Mouse (Mus musculus): Measurements from ENCODE around the gene Pcolce. TPM values are rescaled to one million over a fixed set of nuclear protein-coding genes. Genes with fewer than 3 reads are reported as not detected.

Pcolce gene
- polyA plus RNA-seq, 1 experiment = not detected

GRCm38 (mm10) chr5:137647827-137648601, 34.4 kb upstream of the Pcolce start:
- Histone ChIP-seq H3K4me1 (ENCODE audit: control insufficient read depth, insufficient read depth, low read length) (peaks cover 5% of the 10 kb centered on the region), H3K4me3 (ENCODE audit: insufficient read depth, low read depth, low read length) (no peak overlapping the region), H3K27ac (ENCODE audit: insufficient read depth, low read depth, low read length) (no peak overlapping the region)
- 82% methylated on average over 9 of the region's 9 CpGs for WGBS
- TF ChIP-seq POLR2A (IDR thresholded peaks at IDR 0.05; ENCODE audit: insufficient read depth, low read depth, low read length) (no peak), CTCF (IDR thresholded peaks at IDR 0.05; ENCODE audit: insufficient read depth, low read depth, low read length) (no peak)

- TF ChIP-seq CTCF (IDR thresholded peaks at IDR 0.05; ENCODE audit: insufficient read depth, low read depth, low read length) (no peak), POLR2A (IDR thresholded peaks at IDR 0.05; ENCODE audit: insufficient read depth, low read depth, low read length) (no peak)
- Histone ChIP-seq H3K4me1 (ENCODE audit: control insufficient read depth, insufficient read depth, low read length) (peaks cover 5% of the 10 kb centered on the region), H3K4me3 (ENCODE audit: insufficient read depth, low read depth, low read length) (peak within 1 kb of the TSS; percentile 1; the same call in 1 of the 2 replicates), H3K27ac (ENCODE audit: insufficient read depth, low read depth, low read length) (no peak within 1 kb of the TSS)
- WGBS = 35% methylated on average over 11 of the region's 11 CpGs
These were observed 32.1 kb upstream of the Pcolce start, which contains the start of gene Irs3 for GRCm38 (mm10) chr5:137645652-137646091. Irs3 (minus strand) TSS chr5:137645714.

GRCm38 (mm10) chr5:137645091-137645651, 31.6 kb upstream of the Pcolce start:
- peaks cover 5% of the 10 kb centered on the region for H3K4me1 ChIP-seq (ENCODE audit: control insufficient read depth, insufficient read depth, low read length)
- H3K27ac ChIP-seq (ENCODE audit: insufficient read depth, low read depth, low read length) = no peak overlapping the region
- H3K4me3 ChIP-seq (ENCODE audit: insufficient read depth, low read depth, low read length) = peak overlapping the region; percentile 1; the same call in 1 of the 2 replicates
- TF ChIP-seq POLR2A (IDR thresholded peaks at IDR 0.05; ENCODE audit: insufficient read depth, low read depth, low read length) (no peak), CTCF (IDR thresholded peaks at IDR 0.05; ENCODE audit: insufficient read depth, low read depth, low read length) (no peak)
- 13% methylated on average over 44 of the region's 44 CpGs for WGBS

GRCm38 (mm10) chr5:137644484-137644883, 30.9 kb upstream of the Pcolce start:
- Histone ChIP-seq H3K4me3 (ENCODE audit: insufficient read depth, low read depth, low read length) (no peak overlapping the region), H3K27ac (ENCODE audit: insufficient read depth, low read depth, low read length) (no peak overlapping the region), H3K4me1 (ENCODE audit: control insufficient read depth, insufficient read depth, low read length) (peaks cover 5% of the 10 kb centered on the region)
- TF ChIP-seq CTCF (IDR thresholded peaks at IDR 0.05; ENCODE audit: insufficient read depth, low read depth, low read length) (no peak), POLR2A (IDR thresholded peaks at IDR 0.05; ENCODE audit: insufficient read depth, low read depth, low read length) (no peak)
- WGBS = 68% methylated on average over 19 of the region's 19 CpGs

GRCm38 (mm10) chr5:137642886-137643285, 29.3 kb upstream of the Pcolce start:
- WGBS = 53% methylated on average over 4 of the region's 4 CpGs
- H3K4me3 ChIP-seq (ENCODE audit: insufficient read depth, low read depth, low read length) = no peak overlapping the region
- peaks cover 5% of the 10 kb centered on the region for H3K4me1 ChIP-seq (ENCODE audit: control insufficient read depth, insufficient read depth, low read length)
- H3K27ac ChIP-seq (ENCODE audit: insufficient read depth, low read depth, low read length) = no peak overlapping the region
- no peak for TF ChIP-seq CTCF (IDR thresholded peaks at IDR 0.05; ENCODE audit: insufficient read depth, low read depth, low read length)

- no peak within 1 kb of the TSS for H3K27ac ChIP-seq (ENCODE audit: insufficient read depth, low read depth, low read length)
- WGBS = 92% methylated on average over 19 of the region's 19 CpGs
- TF ChIP-seq POLR2A (IDR thresholded peaks at IDR 0.05; ENCODE audit: insufficient read depth, low read depth, low read length) (no peak), CTCF (IDR thresholded peaks at IDR 0.05; ENCODE audit: insufficient read depth, low read depth, low read length) (peak; percentile 43; the same call in 1 of the 2 replicates)
- H3K4me1 ChIP-seq (ENCODE audit: control insufficient read depth, insufficient read depth, low read length) = peaks cover 5% of the 10 kb centered on the region
- no peak within 1 kb of the TSS for H3K4me3 ChIP-seq (ENCODE audit: insufficient read depth, low read depth, low read length)
These were observed 27.5 kb upstream of the Pcolce start, which contains the start of gene Sap25 for GRCm38 (mm10) chr5:137641054-137641453. Sap25 (plus strand) TSS chr5:137641334.

GRCm38 (mm10) chr5:137639472-137639871, 25.9 kb upstream of the Pcolce start:
- no peak overlapping the region for H3K4me3 ChIP-seq (ENCODE audit: insufficient read depth, low read depth, low read length)
- no peak for TF ChIP-seq CTCF (IDR thresholded peaks at IDR 0.05; ENCODE audit: insufficient read depth, low read depth, low read length)
- TF ChIP-seq POLR2A (IDR thresholded peaks at IDR 0.05; ENCODE audit: insufficient read depth, low read depth, low read length) = no peak
- no peaks in the 10 kb centered on the region for H3K4me1 ChIP-seq (ENCODE audit: control insufficient read depth, insufficient read depth, low read length)
- WGBS = 86% methylated on average over 7 of the region's 7 CpGs
- no peak overlapping the region for H3K27ac ChIP-seq (ENCODE audit: insufficient read depth, low read depth, low read length)

- TF ChIP-seq POLR2A (IDR thresholded peaks at IDR 0.05; ENCODE audit: insufficient read depth, low read depth, low read length) = no peak
- no peak for TF ChIP-seq CTCF (IDR thresholded peaks at IDR 0.05; ENCODE audit: insufficient read depth, low read depth, low read length)
- 72% methylated on average over 12 of the region's 12 CpGs for WGBS
These were observed 20.0 kb upstream of the Pcolce start for GRCm38 (mm10) chr5:137633397-137634084.

GRCm38 (mm10) chr5:137631591-137631990, 18.0 kb upstream of the Pcolce start:
- Histone ChIP-seq H3K4me3 (ENCODE audit: insufficient read depth, low read depth, low read length) (no peak overlapping the region), H3K4me1 (ENCODE audit: control insufficient read depth, insufficient read depth, low read length) (peaks cover 22% of the 10 kb centered on the region), H3K27ac (ENCODE audit: insufficient read depth, low read depth, low read length) (no peak overlapping the region)
- TF ChIP-seq POLR2A (IDR thresholded peaks at IDR 0.05; ENCODE audit: insufficient read depth, low read depth, low read length) (no peak), CTCF (IDR thresholded peaks at IDR 0.05; ENCODE audit: insufficient read depth, low read depth, low read length) (no peak)
- WGBS = 77% methylated on average over 4 of the region's 4 CpGs

More at GRCm38 (mm10) chr5:137633397-137634084, 20.0 kb upstream of the Pcolce start:
- Histone ChIP-seq H3K27ac (ENCODE audit: insufficient read depth, low read depth, low read length) (no peak overlapping the region), H3K4me1 (ENCODE audit: control insufficient read depth, insufficient read depth, low read length) (peaks cover 20% of the 10 kb centered on the region), H3K4me3 (ENCODE audit: insufficient read depth, low read depth, low read length) (no peak overlapping the region)
